In the genomic region with DNA sequence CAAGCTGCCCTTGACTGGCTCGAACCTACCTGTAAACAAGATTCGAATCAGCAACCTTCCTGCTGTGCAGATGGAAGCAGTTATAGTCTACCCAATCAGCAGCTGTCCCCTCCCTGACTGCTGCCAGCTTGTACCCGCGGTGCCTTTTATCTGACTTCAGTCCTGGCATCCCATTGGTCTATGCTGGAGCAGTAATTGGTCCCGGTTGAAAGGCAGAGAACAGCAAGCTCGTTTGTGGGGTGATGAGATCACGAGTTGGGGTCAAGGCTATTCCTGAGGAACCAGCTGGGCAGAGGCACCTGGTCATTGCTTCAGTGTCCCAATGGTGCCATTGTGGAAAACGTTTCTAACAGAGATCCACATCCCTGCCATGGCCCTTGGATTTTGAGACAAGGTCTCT, we compare ENCODE assay signal across 13 mouse cellular contexts. TPM values are rescaled to one million over a fixed set of nuclear protein-coding genes. Genes with fewer than 3 reads are reported as not detected.
DNase-seq lines count a peak whose midpoint lies in the region; ATAC-seq and TF ChIP-seq lines count a peak whose summit lies in the region.
"Had no signal": no experiment of that assay in that cellular context is flagged by ENCODE, and none has a peak within 500 bp of the region (broad histone marks: within the 10 kb centered on the region; RNA-seq: fewer than 3 reads in every experiment).

No protein-coding gene starts in this region.

- WGBS in heart, embryonic 12.5 days = 59% methylated on average over 8 of the region's 8 CpGs
- WGBS in midbrain, embryonic 15.5 days = 73% methylated on average over 8 of the region's 8 CpGs
- 75% methylated on average over 8 of the region's 8 CpGs for WGBS in midbrain, postnatal 0 days
- WGBS in hindbrain, postnatal 0 days = 55% methylated on average over 8 of the region's 8 CpGs

- H3K4me1 ChIP-seq in heart, embryonic 12.5 days (replicated peaks) = peaks cover 20% of the 10 kb centered on the region
- H3K4me1 ChIP-seq in midbrain, embryonic 15.5 days = peaks cover 27% of the 10 kb centered on the region
- peaks cover 6% of the 10 kb centered on the region; the same call in 1 of the 2 replicates for H3K4me1 ChIP-seq in midbrain, postnatal 0 days (ENCODE audit: insufficient read depth, low read length)
- H3K4me1 ChIP-seq in hindbrain, postnatal 0 days (ENCODE audit: insufficient read depth, low read length) = peaks cover 24% of the 10 kb centered on the region

- no peaks in the 10 kb centered on the region for H3K9me3 ChIP-seq in heart, embryonic 12.5 days (replicated peaks)
- H3K9me3 ChIP-seq in midbrain, embryonic 15.5 days = no peaks in the 10 kb centered on the region
- H3K9me3 ChIP-seq in midbrain, postnatal 0 days (ENCODE audit: low read length) = no peaks in the 10 kb centered on the region
- H3K9me3 ChIP-seq in hindbrain, postnatal 0 days (ENCODE audit: low read length) = no peaks in the 10 kb centered on the region

- H3K27me3 ChIP-seq in heart, embryonic 12.5 days (replicated peaks) = no peaks in the 10 kb centered on the region
- no peaks in the 10 kb centered on the region for H3K27me3 ChIP-seq in midbrain, embryonic 15.5 days (replicated peaks)
- H3K27me3 ChIP-seq in midbrain, postnatal 0 days (ENCODE audit: insufficient read depth, low read length) = no peaks in the 10 kb centered on the region
- no peaks in the 10 kb centered on the region for H3K27me3 ChIP-seq in hindbrain, postnatal 0 days (ENCODE audit: insufficient read depth, low read length)
- H3K27me3 ChIP-seq: Patski had no signal

- no peak overlapping the region for H3K4me2 ChIP-seq in heart, embryonic 12.5 days
- H3K4me2 ChIP-seq in midbrain, embryonic 15.5 days = no peak overlapping the region
- no peak overlapping the region for H3K4me2 ChIP-seq in midbrain, postnatal 0 days (ENCODE audit: low read depth, low read length, poor library complexity, severe bottlenecking)
- no peak overlapping the region for H3K4me2 ChIP-seq in hindbrain, postnatal 0 days (ENCODE audit: low read depth, low read length)
- H3K4me2 ChIP-seq: lung, embryonic 14.5 days had no signal

- no peak for DNase-seq in heart, postnatal 4 days
- DNase-seq in midbrain, postnatal 0 days (ENCODE audit: low spot score) = no peak
- no peak for DNase-seq in hindbrain, postnatal 0 days (ENCODE audit: low spot score)
- no peak for DNase-seq in ovary, adult 18-20 months (ENCODE audit: low spot score)
- DNase-seq: kidney, postnatal 36 days; liver had no signal

- no peak for ATAC-seq in heart, embryonic 12.5 days (ENCODE audit: insufficient number of reproducible peaks, low FRiP score)
- ATAC-seq in midbrain, embryonic 15.5 days (replicated peaks) = peak; percentile 37; the same call in 1 of the 2 replicates
- no peak for ATAC-seq in midbrain, postnatal 0 days (ENCODE audit: low FRiP score)
- peak; percentile 11; the same call in 1 of the 2 replicates for ATAC-seq in hindbrain, postnatal 0 days
- ATAC-seq in CD4-positive, CD25-positive, alpha-beta regulatory T cell, adult 4 months = no peak
- ATAC-seq: Patski had no signal

- peak overlapping the region; percentile 54; the same call in 1 of the 2 replicates for H3K27ac ChIP-seq in heart, embryonic 12.5 days (ENCODE audit: poor library complexity, severe bottlenecking)
- 0 out of 2 replicates have a peak overlapping the region, but pooled peaks have one; percentile 3 for H3K27ac ChIP-seq in midbrain, embryonic 15.5 days
- no peak overlapping the region for H3K27ac ChIP-seq in midbrain, postnatal 0 days (ENCODE audit: low read depth, low read length)
- 0 out of 2 replicates have a peak overlapping the region, but pooled peaks have one; percentile 8 for H3K27ac ChIP-seq in hindbrain, postnatal 0 days

- no peaks in the 10 kb centered on the region for H3K36me3 ChIP-seq in heart, embryonic 12.5 days
- no peaks in the 10 kb centered on the region for H3K36me3 ChIP-seq in midbrain, embryonic 15.5 days (replicated peaks)
- no peaks in the 10 kb centered on the region for H3K36me3 ChIP-seq in midbrain, postnatal 0 days (ENCODE audit: insufficient read depth, low read length)
- H3K36me3 ChIP-seq in hindbrain, postnatal 0 days (ENCODE audit: insufficient read depth, low read length) = no peaks in the 10 kb centered on the region

- H3K4me3 ChIP-seq in heart, embryonic 12.5 days = no peak overlapping the region
- no peak overlapping the region for H3K4me3 ChIP-seq in midbrain, embryonic 15.5 days
- no peak overlapping the region for H3K4me3 ChIP-seq in midbrain, postnatal 0 days (ENCODE audit: low read depth, low read length)
- no peak overlapping the region for H3K4me3 ChIP-seq in hindbrain, postnatal 0 days (ENCODE audit: low read length)
- H3K4me3 ChIP-seq: erythroblast, embryonic 14.5 days had no signal

- no peak overlapping the region for H3K9ac ChIP-seq in heart, embryonic 12.5 days
- H3K9ac ChIP-seq in midbrain, embryonic 15.5 days = no peak overlapping the region
- no peak overlapping the region for H3K9ac ChIP-seq in midbrain, postnatal 0 days (replicated peaks; ENCODE audit: low read length, poor library complexity, severe bottlenecking)
- no peak overlapping the region for H3K9ac ChIP-seq in hindbrain, postnatal 0 days (replicated peaks; ENCODE audit: low read length)
- H3K9ac ChIP-seq: lung, embryonic 14.5 days had no signal

- no peak for TF ChIP-seq CTCF in midbrain, postnatal 0 days (IDR thresholded peaks at IDR 0.05)
- no peak for TF ChIP-seq CTCF in hindbrain, postnatal 0 days (IDR thresholded peaks at IDR 0.05; ENCODE audit: low read depth)

RNA-seq across cellular contexts. Expression of a gene that starts 33.7 kb away (rescaled TPM):
- 0.64 and 1.1 TPM in 2 replicates for polyA plus RNA-seq in heart, embryonic 12.5 days (2016; fragmentation: Nextera tagmentation; extraction: Ambion mirVana)
- under 1 TPM in 1 of 2 experiments, not detected in 1; 0.33 TPM for total RNA-seq in heart, postnatal 4 days (2021)
- 8.0 and 8.6 TPM in 2 replicates for polyA plus RNA-seq in midbrain, embryonic 15.5 days (2015; fragmentation: Nextera tagmentation; extraction: Ambion mirVana)
- 2.1 and 3.3 TPM in 2 replicates for total RNA-seq in midbrain, postnatal 0 days (2014; rRNA removed)
- 7.4 and 11.1 TPM in 2 replicates for polyA plus RNA-seq in midbrain, postnatal 0 days (2015; fragmentation: Nextera tagmentation; extraction: Ambion mirVana)
- 1.2 and 4.2 TPM in 2 replicates for total RNA-seq in hindbrain, postnatal 0 days (2014; rRNA removed)
- polyA plus RNA-seq in hindbrain, postnatal 0 days (2015; fragmentation: Nextera tagmentation; extraction: Ambion mirVana) = 10.0 and 11.6 TPM in 2 replicates
- not detected for polyA plus RNA-seq in CD4-positive, CD25-positive, alpha-beta regulatory T cell, adult 4 months (2017; shearing (Covaris generic))
- total RNA-seq: heart, adult 8-10 months had no signal
- polyA plus RNA-seq: erythroblast, embryonic 14.5 days had no signal

RNA-seq across cellular contexts. Expression of a gene that starts 34.6 kb away (rescaled TPM):
- 1.3 and 1.4 TPM in 2 replicates for polyA plus RNA-seq in heart, embryonic 12.5 days (2016; fragmentation: Nextera tagmentation; extraction: Ambion mirVana)
- 1 to 10 TPM; 7.0 to 8.3 TPM for total RNA-seq in heart, postnatal 4 days (2021)
- 18.1 and 18.9 TPM in 2 replicates for polyA plus RNA-seq in midbrain, embryonic 15.5 days (2015; fragmentation: Nextera tagmentation; extraction: Ambion mirVana)
- total RNA-seq in midbrain, postnatal 0 days (2014; rRNA removed) = 128 and 135 TPM in 2 replicates
- polyA plus RNA-seq in midbrain, postnatal 0 days (2015; fragmentation: Nextera tagmentation; extraction: Ambion mirVana) = 16.7 and 18.6 TPM in 2 replicates
- 123 and 128 TPM in 2 replicates for total RNA-seq in hindbrain, postnatal 0 days (2014; rRNA removed)
- 16.4 and 16.8 TPM in 2 replicates for polyA plus RNA-seq in hindbrain, postnatal 0 days (2015; fragmentation: Nextera tagmentation; extraction: Ambion mirVana)
- polyA plus RNA-seq in CD4-positive, CD25-positive, alpha-beta regulatory T cell, adult 4 months (2017; shearing (Covaris generic)) = under 1 TPM; 0.09 to 0.14 TPM
- polyA plus RNA-seq: erythroblast, embryonic 14.5 days had no signal

Comparison
In these comparisons a context has a peak if more than half of its experiments do, and no peak if none do; other contexts are left out.
1. ATAC-seq: peak in midbrain, embryonic 15.5 days (single experiment) and hindbrain, postnatal 0 days (single experiment); none in heart, embryonic 12.5 days (single experiment), midbrain, postnatal 0 days (single experiment) and CD4-positive, CD25-positive, alpha-beta regulatory T cell, adult 4 months (single experiment).